Mouse (Mus musculus): ENCODE measurements around the gene Trim66.
A peak's percentile ranks its signal among the peaks of the same experiment; 100 is the strongest.

Trim66 gene

DNA sequence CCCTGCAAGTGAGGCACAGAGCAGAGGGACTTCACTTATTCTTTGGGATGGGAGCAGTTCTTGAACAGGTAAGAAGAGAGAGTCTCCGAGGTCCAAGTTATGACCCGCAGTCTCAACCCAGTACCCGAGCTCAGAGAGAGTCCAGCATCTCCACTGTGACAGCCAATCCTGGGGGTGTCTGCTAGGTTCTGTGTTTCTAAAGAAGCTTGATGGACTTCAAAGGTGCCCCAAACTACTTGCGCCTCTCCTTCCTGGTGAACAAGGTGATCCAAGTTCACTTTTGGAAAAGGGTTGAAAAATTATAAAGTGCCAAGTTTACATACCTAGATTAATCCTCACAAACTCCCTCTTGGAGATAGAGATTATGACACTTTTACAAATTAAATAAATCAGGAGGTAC, at the start of gene Trim66:
Trim66 (minus strand) TSS at position 101 of the 400 bp plus-strand sequence.
- DNase-seq: no peak

DNA sequence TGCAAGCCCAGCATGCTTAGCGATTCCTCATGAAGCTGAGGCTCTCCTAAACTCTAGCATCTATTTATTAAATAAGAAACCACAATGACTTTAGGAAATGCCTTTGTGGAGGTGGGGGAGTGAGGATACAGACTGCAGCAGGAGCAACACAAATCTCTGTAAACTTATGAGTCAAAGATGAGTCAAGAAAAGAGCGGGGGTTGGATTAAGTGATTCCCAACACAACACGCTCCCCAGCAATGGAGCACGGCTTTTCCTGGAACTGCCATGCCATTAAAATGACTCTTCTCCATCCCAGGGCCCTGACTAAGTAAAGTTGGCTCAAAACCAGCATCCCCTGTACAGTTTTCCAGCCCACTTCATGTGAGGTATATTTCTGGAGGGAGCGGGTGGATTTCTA, 38.8 kb upstream of the Trim66 start:
- DNase-seq: no peak

- DNase-seq: no peak
Measured at GRCm38 (mm10) chr7:109546186-109546585, 38.3 kb upstream of the Trim66 start.

DNA sequence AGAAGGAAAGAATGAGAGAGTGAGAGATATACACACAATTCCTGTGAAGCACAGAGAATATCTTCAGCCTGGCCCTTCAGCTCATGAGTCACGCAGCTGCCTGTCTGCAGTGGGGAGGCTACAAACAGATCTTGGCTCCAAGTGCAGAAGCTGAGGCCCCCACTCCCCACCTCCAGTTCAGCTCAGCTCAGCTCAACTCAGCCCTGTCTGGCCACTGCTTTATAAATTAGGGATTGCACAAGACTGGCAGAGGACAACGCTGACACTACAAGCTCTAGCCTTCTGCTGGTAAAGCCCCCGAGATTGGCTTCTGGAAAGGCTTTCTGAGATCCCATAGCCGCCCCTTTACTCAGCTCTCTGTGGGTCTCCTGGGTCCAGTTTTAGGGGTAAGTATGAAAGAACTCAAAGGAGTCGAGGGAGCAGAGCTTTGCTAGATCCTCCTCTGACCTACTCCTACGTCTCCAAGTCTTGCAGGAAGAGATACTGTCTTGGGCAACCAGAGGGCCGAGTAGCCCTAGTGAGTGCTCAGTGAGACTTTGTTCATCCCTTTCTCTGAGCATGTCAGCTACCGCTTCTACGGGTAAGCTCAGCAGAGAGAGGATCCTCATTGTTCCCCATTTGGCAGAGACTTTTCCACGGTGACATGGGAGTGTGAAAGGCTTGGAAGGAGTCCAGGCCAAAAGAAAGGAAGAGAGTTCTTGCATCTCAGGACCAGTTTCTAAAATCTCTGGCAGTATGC, 37.5 kb upstream of the Trim66 start:
- DNase-seq: no peak

DNA sequence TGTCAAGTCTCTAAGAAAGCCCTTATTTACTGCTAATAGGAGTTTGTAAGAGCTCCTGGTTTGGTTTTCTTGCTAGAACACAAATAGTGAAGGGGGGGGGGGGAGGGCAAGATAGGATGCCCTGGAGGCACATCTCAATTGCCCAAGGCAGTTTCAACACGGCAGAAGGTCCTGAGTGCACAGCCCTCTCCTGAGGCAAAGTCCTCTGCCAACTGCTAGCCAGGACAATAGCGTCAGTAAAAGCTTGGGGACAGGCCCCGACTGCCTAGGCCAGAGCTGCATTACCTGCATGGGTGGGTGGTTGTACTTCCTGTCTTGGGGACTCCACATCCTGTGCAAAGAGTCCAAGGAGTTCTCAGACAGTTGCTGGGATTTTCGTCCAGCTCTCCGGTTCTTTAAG, 36.9 kb upstream of the Trim66 start:
- no peak for DNase-seq

DNA sequence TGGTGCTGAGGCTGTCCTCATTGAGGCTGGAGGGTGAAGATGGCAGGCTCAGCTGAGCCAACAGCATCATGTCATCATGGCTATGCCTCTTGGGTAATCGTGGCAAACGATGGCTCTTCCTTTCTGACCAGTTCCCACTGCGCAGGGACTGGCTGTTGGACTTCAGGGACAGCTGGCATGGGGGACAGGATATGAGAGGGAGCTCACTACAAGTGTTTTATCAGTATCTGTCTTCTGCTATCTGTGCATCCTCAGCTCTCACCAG, 34.4 kb upstream of the Trim66 start:
- DNase-seq: no peak

- DNase-seq: no peak
Measured at GRCm38 (mm10) chr7:109541609-109542363, 33.9 kb upstream of the Trim66 start.

DNA sequence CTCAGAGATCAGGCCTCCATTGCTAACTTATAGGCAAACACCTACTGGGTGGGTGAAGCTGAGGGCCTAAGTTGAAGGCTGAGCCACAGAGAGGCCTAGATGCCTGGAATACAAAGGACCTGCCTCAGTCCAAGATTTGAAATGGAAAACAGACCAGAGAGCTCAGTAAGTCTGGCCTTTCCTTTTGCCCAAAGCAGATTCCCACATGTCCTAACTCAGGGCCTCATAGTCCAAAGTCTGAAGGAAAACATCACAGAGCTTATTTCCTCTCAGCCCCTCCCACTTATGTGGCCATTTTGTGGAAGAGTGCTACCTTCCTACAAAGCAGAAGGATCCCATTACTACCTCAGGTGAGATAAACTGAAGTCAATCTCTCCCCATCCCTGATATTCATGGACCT, 33.0 kb upstream of the Trim66 start:
- DNase-seq: no peak

GRCm38 (mm10) chr7:109536451-109536946, 28.6 kb upstream of the Trim66 start:
- no peak for DNase-seq

DNA sequence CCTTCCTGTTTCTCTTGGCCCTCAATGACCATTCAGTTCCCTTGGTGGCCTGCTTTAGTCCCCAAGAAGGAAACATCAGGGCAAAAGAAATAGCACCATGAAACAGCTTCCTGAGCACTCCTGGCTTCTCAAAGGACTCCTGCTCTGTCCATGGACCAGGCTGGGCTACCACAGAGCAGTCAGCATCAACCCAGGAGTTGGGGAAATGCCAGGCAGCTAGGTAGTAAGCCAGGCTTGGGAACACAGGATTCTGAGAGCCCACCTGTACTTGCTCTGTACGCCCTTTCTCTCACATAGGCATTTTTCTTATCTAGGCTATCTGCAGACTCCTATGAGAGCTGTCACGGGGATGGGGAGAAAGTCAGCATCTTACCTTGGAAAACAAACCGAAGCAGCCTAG, 27.0 kb upstream of the Trim66 start:
- no peak for DNase-seq

GRCm38 (mm10) chr7:109533888-109534287, 26.0 kb upstream of the Trim66 start:
- no peak for DNase-seq

DNA sequence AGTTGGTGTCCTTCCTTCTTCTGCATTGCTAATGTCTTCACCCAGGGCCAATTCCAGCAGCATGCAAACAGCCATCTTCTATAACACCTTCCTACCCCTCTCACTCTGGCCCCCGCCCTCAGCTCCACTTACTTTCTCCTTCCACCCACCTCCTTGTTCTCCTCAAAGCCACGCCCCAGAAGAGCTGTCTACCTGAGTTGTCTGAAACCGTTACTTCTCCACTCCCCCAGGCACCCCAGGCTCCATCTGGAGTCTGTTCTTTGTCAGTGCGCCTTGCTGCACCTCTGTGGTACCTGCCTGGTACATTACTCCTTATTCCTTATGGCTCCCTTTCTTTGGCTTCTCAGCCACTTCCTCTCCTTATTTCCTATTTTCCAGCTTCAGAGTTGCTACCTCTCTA, 25.2 kb upstream of the Trim66 start:
- no peak for DNase-seq

GRCm38 (mm10) chr7:109532691-109533090, 24.8 kb upstream of the Trim66 start:
- no peak for DNase-seq

DNA sequence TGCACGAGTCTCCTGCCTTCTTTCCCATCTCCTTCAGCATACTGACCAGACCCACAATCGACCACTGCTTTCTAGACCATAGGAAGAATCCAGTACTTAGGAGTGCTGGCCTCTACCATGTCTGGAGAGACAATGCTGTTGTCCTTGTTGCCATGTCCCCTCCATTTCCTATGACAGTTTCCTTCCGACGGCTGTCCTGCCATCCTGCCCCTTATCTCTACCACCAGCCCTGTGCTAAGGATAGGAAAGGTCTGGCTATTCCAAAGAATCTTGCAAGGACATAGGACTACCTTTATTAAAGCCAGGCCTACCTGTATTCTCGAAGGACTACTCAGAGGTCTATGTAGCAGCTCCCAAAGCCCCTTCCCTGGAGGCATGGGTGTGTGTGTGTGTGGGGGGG, 23.6 kb upstream of the Trim66 start:
- no peak for DNase-seq

- no peak for DNase-seq
Measured at GRCm38 (mm10) chr7:109529741-109530140, 21.8 kb upstream of the Trim66 start.

GRCm38 (mm10) chr7:109528356-109528755, 20.4 kb upstream of the Trim66 start:
- peak; percentile 70 for DNase-seq

DNA sequence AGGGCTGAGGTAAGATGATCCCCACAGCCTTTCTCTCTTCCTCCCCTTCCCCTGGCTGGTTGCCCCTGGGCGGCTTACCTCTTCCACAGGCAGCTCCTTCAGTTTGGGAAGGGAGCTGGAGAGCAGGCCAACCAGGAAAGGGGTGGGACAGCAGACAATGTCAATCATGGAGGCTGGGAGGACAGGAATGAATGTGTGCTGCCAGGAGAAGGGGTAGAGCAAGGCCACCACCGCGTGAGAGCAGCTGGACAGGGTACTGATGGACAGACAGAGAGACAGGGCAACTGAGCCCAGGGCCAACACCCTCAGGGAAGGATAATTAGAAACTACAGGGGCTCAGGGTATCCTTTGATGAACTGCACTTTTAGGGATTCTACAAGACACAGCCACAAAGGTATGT, 19.6 kb upstream of the Trim66 start:
- DNase-seq: no peak

- no peak for DNase-seq
Measured at GRCm38 (mm10) chr7:109525740-109526663, 18.1 kb upstream of the Trim66 start.

DNA sequence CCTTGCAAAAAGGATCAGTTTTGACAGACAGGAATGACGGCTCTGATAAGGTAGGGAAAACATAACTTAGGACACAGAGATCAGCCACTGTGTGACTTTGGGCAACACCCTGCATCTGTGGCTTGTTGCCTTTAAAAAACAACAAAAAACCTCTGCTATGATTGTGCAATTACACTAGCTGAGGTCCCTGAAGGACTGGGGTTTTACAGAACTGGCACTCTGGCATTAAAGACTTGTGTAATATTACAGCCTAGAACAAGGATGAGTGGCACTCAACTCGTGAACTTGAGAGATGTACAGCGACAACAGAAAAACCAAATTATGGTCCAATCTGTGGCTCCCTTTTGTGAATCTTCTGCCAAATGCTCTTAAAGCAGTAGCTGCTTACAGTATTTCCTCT, 16.8 kb upstream of the Trim66 start:
- DNase-seq: no peak

GRCm38 (mm10) chr7:109524442-109524744, 16.5 kb upstream of the Trim66 start:
- no peak for DNase-seq

GRCm38 (mm10) chr7:109523741-109524441, 16.0 kb upstream of the Trim66 start:
- DNase-seq: no peak

DNA sequence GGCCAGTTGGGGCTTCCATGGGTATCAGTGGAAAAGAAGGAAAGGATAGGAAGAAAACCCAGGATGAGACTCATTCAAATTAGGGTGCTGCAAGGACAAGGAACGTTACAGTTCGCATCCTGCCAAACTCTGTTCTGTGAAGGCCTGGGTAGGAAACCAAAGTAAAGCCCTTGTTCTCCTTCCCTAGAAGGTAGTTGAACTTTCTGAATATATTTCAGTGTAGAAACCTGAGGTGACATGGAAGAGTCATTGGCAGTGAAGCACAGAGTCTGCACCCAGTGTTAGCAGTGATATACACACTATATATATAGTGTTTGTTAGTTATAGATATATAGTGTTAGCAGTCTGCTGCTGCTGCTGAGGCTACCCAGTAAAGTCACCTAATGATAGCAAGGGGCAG, 15.4 kb upstream of the Trim66 start:
- DNase-seq: no peak

DNA sequence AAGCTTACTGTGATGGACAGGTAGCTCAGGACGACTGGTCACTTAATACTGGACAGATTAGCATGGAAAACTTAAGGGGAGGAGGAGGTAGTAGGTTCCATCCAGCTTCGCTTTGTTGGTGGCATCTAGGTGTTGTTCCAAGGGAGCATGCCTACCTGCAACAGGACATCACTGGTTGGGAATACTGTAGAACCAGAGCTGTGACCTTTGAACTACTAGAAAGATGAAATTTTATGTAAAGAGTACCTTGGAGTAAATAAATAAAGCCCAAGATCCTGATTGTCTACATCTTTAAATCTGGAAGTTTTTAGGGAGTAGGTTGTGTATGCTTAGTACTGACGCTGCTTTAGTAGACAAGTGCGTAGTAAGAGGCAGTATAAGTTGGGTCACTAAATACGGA, 14.2 kb upstream of the Trim66 start:
- no peak for DNase-seq

All from retina, postnatal 1 day (tissue).